Mouse (Mus musculus): ENCODE measurements at regions not wholly inside any gene's neighbourhood (a gene's known extent, or its start where the extent isn't known, plus 50 kb on each side); places are given as distances from the start of the nearest gene placed in this dataset.

DNA sequence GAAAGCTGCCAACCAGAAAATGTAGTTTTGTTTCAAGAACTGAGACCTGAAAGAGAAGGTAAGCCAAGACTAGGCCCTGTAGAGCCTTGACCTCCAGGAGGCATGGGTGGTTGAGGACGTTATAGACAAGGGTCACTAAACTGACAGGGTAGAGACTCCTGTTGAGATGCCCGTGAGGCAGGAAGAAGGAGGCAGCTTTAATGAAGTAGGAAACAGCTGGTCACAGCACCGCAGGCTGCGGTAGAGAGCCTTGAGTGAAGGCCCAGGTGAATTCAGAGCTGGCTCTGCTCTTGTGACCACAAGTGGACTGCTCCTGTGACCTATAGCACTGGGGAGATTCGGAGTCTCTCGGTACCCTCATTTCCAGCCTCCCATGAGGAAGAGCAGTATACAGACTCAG, 53.7 kb upstream of the Eomes start:
- no peak for ATAC-seq (ENCODE audit: insufficient number of reproducible peaks, low FRiP score, low TSS enrichment, low read depth)
- Histone ChIP-seq H3K9me3 (no peaks in the 10 kb centered on the region), H3K27me3 (no peaks in the 10 kb centered on the region), H3K4me2 (no peak overlapping the region), H3K27ac (no peak overlapping the region), H3K4me3 (no peak overlapping the region), H3K4me1 (no peaks in the 10 kb centered on the region), H3K36me3 (no peaks in the 10 kb centered on the region), H3K9ac (no peak overlapping the region)
- WGBS, result 74% methylated on average over 6 of the region's 6 CpGs

All from limb, embryonic 15.5 days (tissue).